Mouse (Mus musculus) lung, embryonic 15.5 days (tissue): ENCODE data around the gene Spaca4. TPM values are rescaled to one million over a fixed set of nuclear protein-coding genes. Genes with fewer than 3 reads are reported as not detected.

Experiments
- ATAC-seq: fragments of 200-750 bp; cut with Nextera tagmentation; 2 replicates; pipeline ENCODE4 v1.8.0; 2017; ENCODE audit warnings: moderate number of reproducible peaks, borderline replicate concordance; ENCODE audit not compliant: low FRiP score, low TSS enrichment; ENCODE audit errors: extremely low read depth
- H3K27ac ChIP-seq: fragments of 300-500 bp; sonication (generic); 2 replicates; pipeline ENCODE4 v1.5.1; 2015; ENCODE audit warnings: moderate library complexity, mild to moderate bottlenecking, inconsistent platforms
- H3K27me3 ChIP-seq: fragments of 300-500 bp; sonication (generic); 2 replicates; pipeline ENCODE4 v1.6.1; 2015; ENCODE audit warnings: inconsistent platforms
- H3K36me3 ChIP-seq: fragments of 300-500 bp; sonication (generic); 2 replicates; pipeline ENCODE4 v1.6.1; 2015; ENCODE audit warnings: inconsistent platforms
- H3K4me1 ChIP-seq: fragments of 300-500 bp; sonication (generic); 2 replicates; pipeline ENCODE4 v1.6.1; 2015; ENCODE audit warnings: inconsistent platforms
- H3K4me2 ChIP-seq: fragments of 300-500 bp; sonication (generic); 2 replicates; pipeline ENCODE4 v1.6.1; 2015; ENCODE audit warnings: inconsistent platforms, mild to moderate bottlenecking, moderate library complexity
- H3K4me3 ChIP-seq: fragments of 300-500 bp; sonication (generic); 2 replicates; pipeline ENCODE4 v1.5.1; 2015; ENCODE audit warnings: mild to moderate bottlenecking, inconsistent platforms
- H3K9ac ChIP-seq: fragments of 300-500 bp; sonication (generic); 2 replicates; pipeline ENCODE4 v1.6.1; 2015; ENCODE audit warnings: inconsistent platforms
- H3K9me3 ChIP-seq: fragments of 300-500 bp; sonication (generic); 2 replicates; pipeline ENCODE4 v1.6.1; 2016; ENCODE audit warnings: inconsistent platforms
- WGBS: fragments of 180-500 bp; shearing (Covaris S2); methylation state at CpG from one replicate; pipeline ENCODE4 v1.1.7; 2015; 5-methylcytosine and 5-hydroxymethylcytosine counted together
- polyA plus RNA-seq: library from polyadenylated mRNA; unstranded; fragments of >200 nt; fragmentation: Nextera tagmentation; extraction: Ambion mirVana; gene quantifications from 2 replicates; pipeline ENCODE4 v1.2.1, GENCODE M21; 2015

The Spaca4 gene
- polyA plus RNA-seq, 1 experiment from 2014 or later = not detected

DNA sequence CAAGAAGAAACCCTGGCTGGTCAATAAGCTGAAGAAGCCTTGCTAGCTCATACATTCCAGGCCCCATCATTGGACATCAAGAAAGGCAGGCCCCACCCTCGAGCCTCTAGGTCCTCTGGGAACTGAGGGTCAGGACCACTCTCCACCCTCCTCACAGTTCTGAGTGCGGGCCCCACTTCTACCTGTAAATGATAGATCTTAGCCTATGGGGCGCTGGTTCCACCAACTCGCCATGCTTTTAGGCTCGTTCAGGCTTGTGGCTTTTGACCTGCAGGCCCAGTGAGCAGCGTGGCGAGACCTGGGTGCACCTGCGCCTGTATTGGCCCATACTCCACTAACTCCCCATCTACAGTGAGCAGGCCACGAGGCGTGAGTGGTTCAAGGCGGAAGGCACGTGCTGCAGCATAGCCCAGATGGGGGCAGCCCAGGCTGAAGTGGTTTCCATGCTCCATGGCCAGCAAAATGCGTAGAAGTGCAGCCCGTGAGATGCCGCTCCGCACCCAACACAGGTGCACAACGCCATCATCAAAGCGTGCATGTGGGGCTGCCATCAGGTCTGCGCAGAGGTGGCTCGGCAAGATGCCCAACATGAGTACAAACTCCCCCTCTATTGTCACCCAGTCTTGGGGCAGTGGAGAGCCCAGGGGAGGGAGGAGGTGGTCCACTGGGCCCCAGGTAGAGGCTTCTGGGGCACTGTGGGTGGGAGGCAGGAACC, 15.0 kb downstream of the Spaca4 start:
- ATAC-seq = no peak
- peaks cover 57% of the 10 kb centered on the region for H3K4me1 ChIP-seq
- WGBS = 90% methylated on average over 20 of the region's 20 CpGs

DNA sequence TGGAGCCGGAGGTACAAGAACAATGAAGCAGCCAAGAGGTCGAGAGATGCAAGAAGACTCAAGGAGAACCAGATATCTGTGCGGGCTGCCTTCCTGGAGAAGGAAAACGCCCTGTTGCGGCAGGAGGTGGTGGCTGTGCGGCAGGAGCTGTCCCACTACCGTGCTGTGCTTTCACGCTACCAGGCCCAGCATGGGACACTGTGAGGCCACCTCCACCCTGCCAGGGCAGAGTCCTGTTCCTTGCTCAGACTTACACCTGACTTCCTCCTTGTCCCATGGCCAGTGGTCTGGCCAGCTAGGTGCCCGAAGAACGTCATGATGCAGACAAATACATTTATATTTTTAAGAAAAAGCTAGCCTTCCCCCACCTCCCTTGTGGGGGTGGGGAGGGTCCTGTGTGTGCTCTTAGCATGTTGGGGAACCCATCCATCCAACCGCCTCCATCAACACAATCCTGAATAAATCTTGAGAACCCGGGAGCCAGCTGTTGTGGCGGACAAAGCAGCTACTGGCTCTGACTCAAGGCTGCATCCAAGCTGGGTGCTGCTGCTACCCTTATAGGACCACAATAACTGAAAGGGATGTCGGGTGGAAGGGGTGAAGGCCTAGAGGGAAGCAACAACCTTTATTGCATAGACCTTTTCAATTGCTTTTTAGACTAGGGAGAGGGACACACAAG, 15.8 kb downstream of the Spaca4 start:
- no peaks in the 10 kb centered on the region for H3K27me3 ChIP-seq
- no peak overlapping the region for H3K4me2 ChIP-seq
- no peak for ATAC-seq
- no peak overlapping the region for H3K9ac ChIP-seq
- H3K4me1 ChIP-seq = peaks cover 59% of the 10 kb centered on the region
- no peaks in the 10 kb centered on the region for H3K9me3 ChIP-seq
- H3K27ac ChIP-seq = no peak overlapping the region
- 55% methylated on average over 14 of the region's 14 CpGs for WGBS
- peaks cover 34% of the 10 kb centered on the region for H3K36me3 ChIP-seq
- H3K4me3 ChIP-seq = no peak overlapping the region

More for the DNA sequence above, 15.0 kb downstream of the Spaca4 start:
- Histone ChIP-seq H3K36me3 (peaks cover 34% of the 10 kb centered on the region), H3K4me3 (no peak overlapping the region), H3K27ac (no peak overlapping the region), H3K27me3 (no peaks in the 10 kb centered on the region), H3K4me2 (no peak overlapping the region), H3K9me3 (no peaks in the 10 kb centered on the region), H3K9ac (no peak overlapping the region)

DNA sequence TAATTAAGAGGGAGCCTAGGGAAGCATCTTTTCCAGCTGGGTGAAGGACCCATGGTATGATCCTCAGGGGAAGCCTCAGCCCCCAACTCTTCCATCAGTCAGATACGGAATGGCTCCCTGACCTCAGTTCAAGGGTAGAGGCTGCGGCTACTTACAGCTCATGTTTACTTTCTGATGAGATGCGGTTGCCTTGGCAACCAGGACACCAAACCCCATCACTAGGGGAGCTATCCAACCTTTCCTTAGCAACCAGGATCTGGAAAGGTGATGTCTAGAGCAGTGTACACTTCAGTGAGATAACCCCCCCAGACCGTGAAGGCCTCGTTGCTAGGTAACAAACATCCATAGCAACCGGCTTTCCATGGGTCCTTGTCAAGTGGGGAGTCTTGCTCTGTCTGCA, 16.6 kb downstream of the Spaca4 start:
- Histone ChIP-seq H3K4me2 (no peak overlapping the region), H3K27me3 (no peaks in the 10 kb centered on the region), H3K9ac (no peak overlapping the region), H3K4me1 (peaks cover 56% of the 10 kb centered on the region), H3K27ac (no peak overlapping the region), H3K9me3 (no peaks in the 10 kb centered on the region), H3K36me3 (peaks cover 34% of the 10 kb centered on the region), H3K4me3 (no peak overlapping the region)
- WGBS = 36% methylated on average over 6 of the region's 6 CpGs
- ATAC-seq = no peak

DNA sequence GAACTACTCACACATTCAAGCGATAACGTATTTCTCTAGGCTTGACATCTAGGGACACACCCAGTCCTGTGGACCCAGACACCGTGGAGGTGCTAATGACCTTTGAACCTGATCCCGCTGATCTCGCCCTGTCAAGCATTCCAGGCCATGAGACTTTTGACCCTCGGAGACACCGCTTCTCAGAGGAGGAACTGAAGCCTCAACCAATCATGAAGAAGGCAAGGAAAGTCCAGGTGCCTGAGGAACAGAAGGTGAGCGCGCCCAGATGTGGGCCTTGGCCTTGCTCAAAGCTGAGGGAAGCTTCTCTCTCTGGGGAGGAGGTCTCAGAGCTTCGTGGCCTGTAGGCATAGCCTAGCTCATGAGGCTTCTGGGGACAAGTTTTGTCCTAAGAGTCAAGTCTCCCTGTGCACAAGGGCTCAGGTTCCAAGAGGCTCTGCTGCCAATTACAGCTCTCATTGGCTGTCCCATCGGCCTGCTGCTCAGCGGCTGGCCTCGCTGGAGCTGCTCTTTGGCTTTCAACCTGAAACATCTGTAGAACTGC, 17.3 kb downstream of the Spaca4 start:
- Histone ChIP-seq H3K4me2 (peak overlapping the region; percentile 98), H3K9ac (no peak overlapping the region), H3K9me3 (no peaks in the 10 kb centered on the region), H3K36me3 (peaks cover 30% of the 10 kb centered on the region), H3K27ac (peak overlapping the region; percentile 86), H3K27me3 (no peaks in the 10 kb centered on the region), H3K4me1 (peaks cover 57% of the 10 kb centered on the region), H3K4me3 (0 out of 2 replicates have a peak overlapping the region, but pooled peaks have one; percentile 61)
- WGBS = 33% methylated on average over 13 of the region's 13 CpGs
- ATAC-seq = no peak

DNA sequence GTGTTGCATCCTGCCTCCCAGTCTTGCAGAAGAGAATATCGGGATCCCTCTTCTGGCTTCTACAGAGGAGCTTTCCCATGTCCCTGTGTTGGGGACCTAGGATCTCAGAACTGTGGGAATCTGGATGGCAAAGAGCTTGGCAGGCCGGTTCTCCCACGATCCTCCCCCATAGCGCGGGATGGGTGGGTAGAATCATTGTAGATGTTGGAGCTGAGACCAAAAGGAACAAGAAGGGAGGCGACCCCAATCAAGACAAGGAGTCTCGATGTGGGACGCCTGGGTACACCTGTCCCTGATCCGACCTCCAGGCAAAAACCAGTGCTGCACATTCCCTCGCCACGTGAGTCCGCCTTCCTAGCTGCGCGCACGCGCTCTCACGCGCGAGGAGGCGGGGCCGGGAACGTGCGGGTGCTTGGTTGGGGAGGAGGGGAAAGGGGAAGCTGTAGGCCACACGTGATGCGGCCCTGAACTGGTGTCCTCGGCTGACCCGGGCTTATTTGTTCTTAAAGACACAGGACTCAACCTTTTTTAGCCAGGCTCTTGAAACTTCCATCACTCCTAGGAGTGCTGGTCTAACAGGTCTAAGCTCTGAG, 18.1 kb downstream of the Spaca4 start:
- peaks cover 52% of the 10 kb centered on the region for H3K4me1 ChIP-seq
- peak; percentile 16; the same call in 1 of the 2 replicates for ATAC-seq
- no peaks in the 10 kb centered on the region for H3K27me3 ChIP-seq
- peaks cover 22% of the 10 kb centered on the region for H3K36me3 ChIP-seq
- peak overlapping the region; percentile 86 for H3K27ac ChIP-seq
- H3K4me3 ChIP-seq = peak overlapping the region; percentile 61
- peak overlapping the region; percentile 98 for H3K4me2 ChIP-seq
- under 1% methylated on average over 27 of the region's 27 CpGs for WGBS
- no peaks in the 10 kb centered on the region for H3K9me3 ChIP-seq
- peak overlapping the region; percentile 8; the same call in 1 of the 2 replicates for H3K9ac ChIP-seq

DNA sequence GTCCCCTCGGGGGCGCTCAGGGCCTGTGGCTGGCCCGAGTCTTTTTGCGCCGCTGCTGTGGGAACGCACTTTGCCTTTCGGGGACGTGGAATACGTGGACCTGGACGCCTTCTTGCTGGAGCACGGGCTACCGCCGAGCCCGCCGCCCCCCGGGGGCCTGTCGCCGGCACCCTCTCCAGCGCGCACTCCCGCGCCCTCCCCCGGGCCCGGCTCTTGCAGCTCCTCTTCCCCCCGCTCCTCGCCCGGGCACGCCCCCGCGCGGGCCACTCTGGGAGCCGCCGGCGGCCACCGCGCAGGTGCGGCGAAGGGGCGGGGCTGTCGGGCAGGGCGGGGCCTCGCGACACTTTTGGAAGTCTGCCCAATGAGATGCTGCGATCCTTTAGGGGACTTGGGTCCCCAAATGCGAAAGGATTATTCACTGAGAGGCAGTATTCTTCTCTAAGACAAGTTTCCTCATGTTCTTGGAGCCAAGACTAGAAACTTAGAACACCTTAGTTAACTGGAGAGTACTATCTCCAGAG, 18.8 kb downstream of the Spaca4 start:
- H3K27ac ChIP-seq = peak overlapping the region; percentile 86
- peaks cover 15% of the 10 kb centered on the region for H3K36me3 ChIP-seq
- H3K9ac ChIP-seq = peak overlapping the region; percentile 77
- H3K4me2 ChIP-seq = peak overlapping the region; percentile 98
- ATAC-seq = no peak
- WGBS = under 1% methylated on average over 29 of the region's 45 CpGs
- peak overlapping the region; percentile 61 for H3K4me3 ChIP-seq
- no peaks in the 10 kb centered on the region for H3K9me3 ChIP-seq
- H3K4me1 ChIP-seq = peaks cover 52% of the 10 kb centered on the region
- H3K27me3 ChIP-seq = no peaks in the 10 kb centered on the region; the same call in 1 of the 2 replicates

DNA sequence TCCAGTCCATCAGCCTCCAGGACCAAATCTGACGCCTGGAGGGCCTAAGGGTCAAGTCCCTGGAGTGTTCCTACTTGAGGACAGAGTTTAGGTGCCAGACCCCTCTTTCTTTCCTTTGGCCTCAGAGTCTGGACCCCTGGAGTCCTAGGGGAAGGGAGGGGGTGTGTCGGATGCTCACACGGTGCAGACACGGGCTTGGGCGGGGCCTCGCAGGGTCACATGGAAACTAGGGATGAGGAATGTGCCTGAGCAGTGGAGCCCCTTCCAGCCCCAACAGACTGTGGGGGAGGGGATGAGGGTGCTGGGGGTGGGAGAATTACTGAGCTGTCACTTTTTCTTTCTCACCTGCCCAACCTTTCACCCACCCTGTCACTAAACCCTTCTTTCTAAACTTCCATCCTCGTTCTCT, 19.7 kb downstream of the Spaca4 start:
- Histone ChIP-seq H3K27me3 (peaks cover 7% of the 10 kb centered on the region; the same call in 1 of the 2 replicates), H3K9ac (peak overlapping the region; percentile 77), H3K4me3 (peak overlapping the region; percentile 61), H3K27ac (peak overlapping the region; percentile 86), H3K4me1 (peaks cover 57% of the 10 kb centered on the region), H3K36me3 (peaks cover 6% of the 10 kb centered on the region), H3K9me3 (no peaks in the 10 kb centered on the region), H3K4me2 (peak overlapping the region; percentile 98)
- 1% methylated on average over 7 of the region's 7 CpGs for WGBS
- no peak for ATAC-seq

DNA sequence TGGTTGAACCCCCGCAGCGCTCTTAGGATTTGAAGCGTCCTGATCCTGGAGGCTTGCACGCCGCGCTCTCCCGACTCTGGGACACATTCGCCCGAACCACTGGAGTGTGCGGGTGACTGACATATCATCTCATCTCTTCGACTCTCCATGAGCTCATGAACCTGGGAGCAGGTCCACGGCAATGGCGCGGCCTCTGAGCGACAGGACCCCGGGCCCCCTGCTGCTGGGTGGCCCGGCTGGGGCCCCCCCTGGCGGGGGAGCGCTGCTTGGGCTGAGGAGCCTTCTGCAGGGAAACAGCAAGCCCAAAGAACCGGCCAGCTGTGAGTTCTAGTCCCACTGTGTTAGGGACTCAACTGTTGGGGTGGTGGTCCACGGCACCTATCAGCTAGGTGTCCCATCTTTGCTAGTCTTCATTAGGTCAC, 20.2 kb downstream of the Spaca4 start:
- 1% methylated on average over 21 of the region's 21 CpGs for WGBS
- Histone ChIP-seq H3K4me2 (peak overlapping the region; percentile 98), H3K36me3 (peaks cover 1% of the 10 kb centered on the region), H3K27me3 (peaks cover 10% of the 10 kb centered on the region), H3K9me3 (no peaks in the 10 kb centered on the region), H3K27ac (peak overlapping the region; percentile 86), H3K9ac (peak overlapping the region; percentile 77), H3K4me3 (peak overlapping the region; percentile 61), H3K4me1 (peaks cover 59% of the 10 kb centered on the region)
- no peak for ATAC-seq

DNA sequence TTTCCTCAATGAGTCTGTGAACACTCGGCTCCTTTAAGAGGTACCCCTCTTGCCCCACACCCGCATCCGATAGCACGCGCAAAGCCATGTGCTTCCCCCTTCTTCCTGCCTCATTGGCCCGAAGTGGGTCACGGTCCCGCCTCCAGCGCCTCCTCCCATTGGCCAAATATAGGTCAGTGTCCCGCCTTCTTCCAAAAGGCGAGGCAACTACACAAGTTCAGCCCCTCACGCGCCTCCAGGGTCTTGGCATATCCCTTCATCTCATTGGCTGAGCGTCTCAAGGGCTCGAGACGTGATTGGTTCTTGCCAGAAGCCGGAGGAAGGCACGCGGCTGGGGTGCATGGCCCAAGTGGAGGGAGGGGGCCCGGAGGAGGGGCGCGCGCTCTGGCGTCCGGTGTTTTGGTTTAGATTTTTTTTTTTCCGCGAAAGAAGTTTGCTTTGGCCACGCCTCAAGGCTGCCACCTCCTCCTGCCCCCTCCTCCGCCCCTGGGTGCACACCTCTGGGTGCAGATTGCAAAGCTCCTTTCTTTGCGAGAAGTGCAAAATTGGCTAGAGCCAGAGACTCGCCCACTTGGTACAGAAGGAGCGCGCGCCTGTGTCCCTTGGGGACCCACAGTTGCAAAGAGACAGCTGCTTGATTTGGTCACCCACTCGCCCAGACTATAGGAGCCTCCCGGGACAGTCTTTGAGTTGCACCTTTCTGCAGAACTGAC, 20.7 kb downstream of the Spaca4 start, which contains the start of gene Dbp:
TSS of gene Dbp (plus strand) at position 359 of the 713 bp plus-strand sequence.
- H3K4me2 ChIP-seq = peak within 1 kb of the TSS; percentile 98
- no peaks in the 10 kb centered on the region for H3K9me3 ChIP-seq
- H3K4me1 ChIP-seq = peaks cover 64% of the 10 kb centered on the region
- H3K9ac ChIP-seq = peak within 1 kb of the TSS; percentile 77
- H3K4me3 ChIP-seq = peak within 1 kb of the TSS; percentile 61
- peak within 1 kb of the TSS; percentile 86 for H3K27ac ChIP-seq
- under 1% methylated on average over 36 of the region's 36 CpGs for WGBS
- peaks cover 15% of the 10 kb centered on the region for H3K27me3 ChIP-seq
- no peaks in the 10 kb centered on the region for H3K36me3 ChIP-seq
- peak; percentile 90 for ATAC-seq

DNA sequence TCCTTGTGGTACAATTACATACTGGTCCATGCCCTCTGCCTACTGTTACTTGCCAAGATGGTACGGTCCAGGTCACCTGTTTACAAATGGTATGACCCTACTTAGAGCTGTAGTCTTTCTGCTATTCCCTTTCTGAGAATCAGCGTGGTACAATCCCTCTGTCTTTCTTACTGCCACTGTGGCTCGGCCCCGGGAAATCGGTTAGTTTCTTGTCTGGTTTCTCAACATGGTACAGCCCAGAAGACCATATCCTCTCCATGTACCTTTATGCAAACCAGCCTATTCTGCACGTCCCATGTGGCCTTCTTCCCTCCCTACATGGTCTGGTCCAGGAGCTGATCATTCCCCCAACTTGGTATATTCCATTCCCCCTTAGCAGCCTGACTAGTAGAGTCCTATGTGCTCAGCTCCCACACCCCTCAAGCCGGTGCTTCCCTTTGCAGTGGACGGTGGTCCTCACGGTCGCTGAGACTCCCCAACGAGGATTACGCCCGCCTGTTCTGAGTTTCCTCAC, 21.5 kb downstream of the Spaca4 start:
- peaks cover 23% of the 10 kb centered on the region for H3K27me3 ChIP-seq
- peak overlapping the region; percentile 33; the same call in 1 of the 2 replicates for H3K9ac ChIP-seq
- peak overlapping the region; percentile 79 for H3K27ac ChIP-seq
- ATAC-seq = peak; percentile 29; the same call in 1 of the 2 replicates
- peak overlapping the region; percentile 40 for H3K4me3 ChIP-seq
- no peaks in the 10 kb centered on the region for H3K9me3 ChIP-seq
- H3K4me1 ChIP-seq = peaks cover 63% of the 10 kb centered on the region
- under 1% methylated on average over 13 of the region's 13 CpGs for WGBS
- H3K4me2 ChIP-seq = peak overlapping the region; percentile 98
- H3K36me3 ChIP-seq = no peaks in the 10 kb centered on the region
